Mouse (Mus musculus): ENCODE measurements around the gene Pttg1. TPM values are rescaled to one million over a fixed set of nuclear protein-coding genes. Genes with fewer than 3 reads are reported as not detected.

Pttg1 gene
- 101 and 105 TPM in 2 replicates for polyA plus RNA-seq (2016; fragmentation: Nextera tagmentation; extraction: Ambion mirVana)

- Histone ChIP-seq H3K27me3 (no peaks in the 10 kb centered on the region), H3K4me2 (replicated peaks) (peak within 1 kb of the TSS; percentile 51), H3K9ac (peak within 1 kb of the TSS; percentile 58), H3K36me3 (peaks cover 5% of the 10 kb centered on the region; the same call in 1 of the 2 replicates), H3K4me3 (peak within 1 kb of the TSS; percentile 61), H3K9me3 (no peaks in the 10 kb centered on the region), H3K27ac (0 out of 2 replicates have a peak within 1 kb of the TSS, but pooled peaks have one; percentile 57), H3K4me1 (peaks cover 6% of the 10 kb centered on the region; the same call in 1 of the 2 replicates)
- WGBS = 4% methylated on average over 26 of the region's 27 CpGs
- peak; percentile 95 for ATAC-seq (ENCODE audit: insufficient number of reproducible peaks, insufficient read depth, low FRiP score, low TSS enrichment)
Observed at GRCm38 (mm10) chr11:43425824-43426413, at the start of gene Pttg1. Gene Pttg1, minus strand, starts transcription at chr11:43426251.

GRCm38 (mm10) chr11:43474225-43474774 is 48.2 kb upstream of the Pttg1 start, which contains the start of gene C1qtnf2:
Gene C1qtnf2, plus strand, starts transcription at chr11:43474276.
- ATAC-seq (ENCODE audit: insufficient number of reproducible peaks, insufficient read depth, low FRiP score, low TSS enrichment) = no peak; the same call in 1 of the 2 replicates
- H3K9me3 ChIP-seq = no peaks in the 10 kb centered on the region
- H3K27ac ChIP-seq = no peak within 1 kb of the TSS
- WGBS = 3% methylated on average over 24 of the region's 24 CpGs
- H3K4me3 ChIP-seq = peak within 1 kb of the TSS; percentile 25
- H3K36me3 ChIP-seq = no peaks in the 10 kb centered on the region
- H3K9ac ChIP-seq = peak within 1 kb of the TSS; percentile 5; the same call in 1 of the 2 replicates
- peaks cover 5% of the 10 kb centered on the region; the same call in 1 of the 2 replicates for H3K27me3 ChIP-seq
- H3K4me2 ChIP-seq (replicated peaks) = peak within 1 kb of the TSS; percentile 58
- peaks cover 9% of the 10 kb centered on the region for H3K4me1 ChIP-seq

- no peak overlapping the region for H3K27ac ChIP-seq
- no peaks in the 10 kb centered on the region for H3K36me3 ChIP-seq
- H3K4me2 ChIP-seq (replicated peaks) = peak overlapping the region; percentile 58
- peak overlapping the region; percentile 25 for H3K4me3 ChIP-seq
- 55% methylated on average over 15 of the region's 15 CpGs for WGBS
- peaks cover 5% of the 10 kb centered on the region; the same call in 1 of the 2 replicates for H3K27me3 ChIP-seq
- peaks cover 9% of the 10 kb centered on the region for H3K4me1 ChIP-seq
- no peak for ATAC-seq (ENCODE audit: insufficient number of reproducible peaks, insufficient read depth, low FRiP score, low TSS enrichment)
- H3K9ac ChIP-seq = peak overlapping the region; percentile 5; the same call in 1 of the 2 replicates
- H3K9me3 ChIP-seq = no peaks in the 10 kb centered on the region
Observed at GRCm38 (mm10) chr11:43473635-43474224, 47.7 kb upstream of the Pttg1 start.

- H3K36me3 ChIP-seq = no peaks in the 10 kb centered on the region
- no peak for ATAC-seq (ENCODE audit: insufficient number of reproducible peaks, insufficient read depth, low FRiP score, low TSS enrichment)
- no peak overlapping the region for H3K9ac ChIP-seq
- H3K27ac ChIP-seq = no peak overlapping the region
- H3K9me3 ChIP-seq = no peaks in the 10 kb centered on the region
- H3K4me3 ChIP-seq = no peak overlapping the region
- WGBS = 51% methylated on average over 1 of the region's 1 CpGs
- H3K27me3 ChIP-seq = peaks cover 5% of the 10 kb centered on the region; the same call in 1 of the 2 replicates
- H3K4me1 ChIP-seq = peaks cover 9% of the 10 kb centered on the region
- H3K4me2 ChIP-seq (replicated peaks) = no peak overlapping the region
Observed at GRCm38 (mm10) chr11:43473115-43473514, 47.1 kb upstream of the Pttg1 start.

- Histone ChIP-seq H3K9me3 (no peaks in the 10 kb centered on the region), H3K4me1 (peaks cover 9% of the 10 kb centered on the region), H3K4me2 (replicated peaks) (no peak overlapping the region), H3K9ac (no peak overlapping the region), H3K4me3 (no peak overlapping the region), H3K36me3 (no peaks in the 10 kb centered on the region), H3K27me3 (peaks cover 5% of the 10 kb centered on the region; the same call in 1 of the 2 replicates), H3K27ac (no peak overlapping the region)
- ATAC-seq (ENCODE audit: insufficient number of reproducible peaks, insufficient read depth, low FRiP score, low TSS enrichment) = no peak
- 70% methylated on average over 6 of the region's 6 CpGs for WGBS
Observed at GRCm38 (mm10) chr11:43470881-43471820, 45.1 kb upstream of the Pttg1 start.

GRCm38 (mm10) chr11:43470118-43470517 is 44.1 kb upstream of the Pttg1 start:
- no peak for ATAC-seq (ENCODE audit: insufficient number of reproducible peaks, insufficient read depth, low FRiP score, low TSS enrichment)
- Histone ChIP-seq H3K36me3 (no peaks in the 10 kb centered on the region), H3K4me3 (no peak overlapping the region), H3K9ac (no peak overlapping the region), H3K4me2 (replicated peaks) (no peak overlapping the region), H3K27me3 (peaks cover 5% of the 10 kb centered on the region; the same call in 1 of the 2 replicates), H3K4me1 (peaks cover 9% of the 10 kb centered on the region), H3K27ac (no peak overlapping the region), H3K9me3 (no peaks in the 10 kb centered on the region)
- 36% methylated on average over 5 of the region's 5 CpGs for WGBS

GRCm38 (mm10) chr11:43463204-43463603 is 37.2 kb upstream of the Pttg1 start:
- no peak overlapping the region for H3K9ac ChIP-seq
- H3K27me3 ChIP-seq = no peaks in the 10 kb centered on the region
- WGBS = 93% methylated on average over 25 of the region's 25 CpGs
- H3K36me3 ChIP-seq = no peaks in the 10 kb centered on the region
- H3K4me2 ChIP-seq (replicated peaks) = no peak overlapping the region
- no peaks in the 10 kb centered on the region for H3K4me1 ChIP-seq
- H3K27ac ChIP-seq = no peak overlapping the region
- no peaks in the 10 kb centered on the region for H3K9me3 ChIP-seq
- H3K4me3 ChIP-seq = no peak overlapping the region
- ATAC-seq (ENCODE audit: insufficient number of reproducible peaks, insufficient read depth, low FRiP score, low TSS enrichment) = no peak

GRCm38 (mm10) chr11:43452266-43452665 is 26.2 kb upstream of the Pttg1 start:
- no peak overlapping the region for H3K27ac ChIP-seq
- no peak overlapping the region for H3K4me3 ChIP-seq
- H3K27me3 ChIP-seq = no peaks in the 10 kb centered on the region
- 79% methylated on average over 2 of the region's 2 CpGs for WGBS
- H3K9me3 ChIP-seq = no peaks in the 10 kb centered on the region
- no peak overlapping the region for H3K9ac ChIP-seq
- no peak overlapping the region for H3K4me2 ChIP-seq (replicated peaks)
- no peak for ATAC-seq (ENCODE audit: insufficient number of reproducible peaks, insufficient read depth, low FRiP score, low TSS enrichment)
- peaks cover 4% of the 10 kb centered on the region for H3K36me3 ChIP-seq
- H3K4me1 ChIP-seq = no peaks in the 10 kb centered on the region

- no peaks in the 10 kb centered on the region for H3K27me3 ChIP-seq
- H3K9ac ChIP-seq = no peak overlapping the region
- peaks cover 12% of the 10 kb centered on the region for H3K36me3 ChIP-seq
- H3K4me2 ChIP-seq (replicated peaks) = no peak overlapping the region
- H3K9me3 ChIP-seq = no peaks in the 10 kb centered on the region
- no peaks in the 10 kb centered on the region for H3K4me1 ChIP-seq
- H3K27ac ChIP-seq = no peak overlapping the region
- 74% methylated on average over 4 of the region's 4 CpGs for WGBS
- no peak overlapping the region for H3K4me3 ChIP-seq
- ATAC-seq (ENCODE audit: insufficient number of reproducible peaks, insufficient read depth, low FRiP score, low TSS enrichment) = no peak
Observed at GRCm38 (mm10) chr11:43451322-43451721, 25.3 kb upstream of the Pttg1 start.

- H3K4me1 ChIP-seq = no peaks in the 10 kb centered on the region
- no peak overlapping the region for H3K4me3 ChIP-seq
- peaks cover 26% of the 10 kb centered on the region for H3K36me3 ChIP-seq
- H3K27me3 ChIP-seq = no peaks in the 10 kb centered on the region
- no peak overlapping the region for H3K4me2 ChIP-seq (replicated peaks)
- no peak overlapping the region for H3K27ac ChIP-seq
- H3K9me3 ChIP-seq = no peaks in the 10 kb centered on the region
- H3K9ac ChIP-seq = no peak overlapping the region
- no peak for ATAC-seq (ENCODE audit: insufficient number of reproducible peaks, insufficient read depth, low FRiP score, low TSS enrichment)
- WGBS = 89% methylated on average over 2 of the region's 2 CpGs
Observed at GRCm38 (mm10) chr11:43449916-43450315, 23.9 kb upstream of the Pttg1 start.

GRCm38 (mm10) chr11:43443183-43443582 is 17.1 kb upstream of the Pttg1 start:
- ATAC-seq (ENCODE audit: insufficient number of reproducible peaks, insufficient read depth, low FRiP score, low TSS enrichment) = no peak
- Histone ChIP-seq H3K4me1 (no peaks in the 10 kb centered on the region), H3K36me3 (peaks cover 86% of the 10 kb centered on the region), H3K27ac (no peak overlapping the region), H3K4me2 (replicated peaks) (no peak overlapping the region), H3K27me3 (no peaks in the 10 kb centered on the region), H3K9me3 (no peaks in the 10 kb centered on the region), H3K4me3 (no peak overlapping the region), H3K9ac (no peak overlapping the region)
- WGBS = 96% methylated on average over 13 of the region's 13 CpGs
